Mouse (Mus musculus): Measurements from ENCODE around the gene Specc1l. TPM values are rescaled to one million over a fixed set of nuclear protein-coding genes. Genes with fewer than 3 reads are reported as not detected.

Gene Specc1l
- 5.2 and 5.5 TPM in 2 replicates for polyA plus RNA-seq (2012)

DNA sequence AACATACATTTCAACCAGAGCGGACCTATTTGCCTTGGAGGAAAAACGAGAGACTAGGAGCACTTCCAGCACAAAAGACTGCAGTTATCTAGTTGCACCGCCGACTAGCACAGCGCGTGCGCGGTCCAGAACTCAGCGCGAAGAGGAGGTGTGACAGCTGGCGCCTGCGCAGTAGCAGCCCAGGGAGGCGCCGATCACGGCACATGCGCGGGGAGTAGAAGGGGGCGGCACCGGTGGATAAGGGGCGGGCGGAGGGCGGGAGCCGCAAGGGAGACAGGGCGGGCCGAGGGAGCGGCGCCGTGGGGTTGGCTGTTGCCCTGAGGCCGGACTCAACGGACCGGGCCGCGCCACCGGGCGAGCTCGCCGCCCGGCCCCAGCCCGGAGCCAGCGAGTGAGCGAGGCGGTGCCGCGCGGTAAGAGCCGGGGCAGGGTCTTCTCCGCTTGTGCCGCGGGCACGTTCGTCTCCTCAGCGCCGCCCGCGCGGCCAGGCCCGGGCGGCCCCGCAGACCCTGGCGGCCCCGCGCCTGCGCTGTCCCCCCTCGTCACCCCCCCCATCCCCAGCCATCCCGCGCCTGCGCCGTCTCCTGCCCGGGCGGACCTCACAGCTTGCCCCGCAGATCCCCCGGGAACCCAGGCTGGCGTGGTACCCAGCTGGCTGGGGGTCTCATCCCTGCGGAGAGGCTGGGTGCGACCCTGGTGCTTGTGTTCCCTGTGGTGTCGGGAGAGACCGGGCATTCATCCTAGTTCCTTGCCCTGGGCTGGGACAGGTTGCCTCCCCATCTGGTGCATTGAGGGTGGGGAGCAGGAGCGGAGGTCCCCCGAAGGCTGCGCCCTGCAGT, at the start of gene Specc1l:
TSS of gene Specc1l (plus strand) at position 267 of the 839 bp plus-strand sequence.
- TF ChIP-seq GATA1 (IDR thresholded peaks at IDR 0.05; ENCODE audit: low read length) = no peak

DNA sequence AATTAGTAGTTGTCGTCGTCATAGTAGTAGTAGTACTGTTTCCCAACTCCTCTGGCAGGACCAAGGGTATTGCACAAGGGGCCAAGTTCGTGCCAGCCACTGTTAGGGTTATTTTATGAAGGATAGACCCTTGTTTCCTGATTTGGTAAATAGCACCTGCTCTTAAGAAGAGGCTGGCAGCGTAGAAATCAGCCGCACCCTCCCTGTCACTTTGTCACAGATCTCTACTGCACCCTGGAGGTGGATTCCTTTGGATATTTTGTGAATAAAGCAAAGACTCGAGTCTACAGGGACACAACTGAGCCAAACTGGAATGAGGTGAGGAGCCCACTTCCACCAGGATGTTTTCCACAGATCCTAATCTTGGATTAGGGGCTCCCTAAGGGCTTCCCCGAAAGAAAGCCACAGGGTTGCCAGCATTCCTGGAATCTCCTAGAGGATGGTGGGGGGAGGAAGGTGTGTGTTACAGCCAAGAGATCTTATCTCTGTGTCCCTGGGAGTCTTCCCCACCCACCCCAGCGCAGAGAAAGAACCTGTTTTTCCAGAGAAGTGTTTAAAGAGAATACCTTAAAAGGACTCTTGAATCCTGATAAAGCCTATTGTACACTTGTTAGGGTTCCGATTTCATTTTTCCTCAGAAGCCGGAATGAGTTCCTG, 45.9 kb upstream of the Specc1l start:
- TF ChIP-seq GATA1 (IDR thresholded peaks at IDR 0.05; ENCODE audit: low read length) = no peak

DNA sequence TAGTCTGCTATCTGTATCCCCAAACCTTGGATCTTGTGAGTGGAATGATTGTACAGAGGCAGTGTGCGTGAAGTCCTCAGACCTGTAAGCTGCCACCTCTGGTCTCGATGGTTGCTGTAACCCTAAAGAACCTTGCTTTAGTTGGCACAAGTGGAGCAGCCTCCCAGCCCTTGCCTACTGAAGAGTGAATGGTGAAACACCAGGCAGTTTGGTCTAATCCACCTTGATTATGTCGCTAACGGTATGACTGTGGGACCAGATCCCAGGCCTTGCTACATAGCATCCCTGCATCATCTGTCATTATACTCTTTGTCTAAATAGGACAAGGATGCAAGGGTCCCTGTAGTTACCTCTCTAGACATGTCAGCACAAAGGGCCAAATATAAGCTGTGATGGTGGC, 45.3 kb upstream of the Specc1l start:
- TF ChIP-seq GATA1 (IDR thresholded peaks at IDR 0.05; ENCODE audit: low read length) = no peak

DNA sequence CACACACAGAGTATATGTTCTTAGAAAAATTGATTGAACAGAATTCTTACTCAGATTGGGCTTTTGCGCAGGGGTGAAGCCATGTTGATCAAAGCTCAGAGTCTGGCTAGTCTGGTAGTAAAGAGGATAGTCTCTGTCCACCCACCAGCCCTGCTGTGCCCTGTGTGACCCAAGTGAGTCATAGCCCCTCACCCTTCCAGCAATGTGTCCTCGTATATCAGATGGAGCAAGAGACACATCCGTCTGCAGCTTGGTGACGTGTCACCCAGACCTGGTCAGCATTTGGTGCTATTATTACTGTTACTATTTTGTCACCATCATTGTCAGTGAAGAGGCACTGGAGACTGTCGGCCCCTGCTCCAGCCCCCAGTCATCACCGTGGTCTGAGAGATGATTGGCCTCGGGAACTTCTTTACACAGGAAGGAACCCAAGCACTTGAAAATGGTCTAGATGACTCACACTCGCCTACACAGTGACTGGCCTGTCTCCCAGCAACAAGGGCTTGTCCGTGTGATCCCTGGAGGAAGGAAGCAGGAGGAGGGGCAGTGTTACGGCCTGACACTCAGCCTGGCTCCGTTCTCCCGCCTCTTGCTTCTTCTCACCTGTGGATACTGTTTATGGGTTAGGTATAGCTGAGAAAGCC, 41.5 kb upstream of the Specc1l start:
- TF ChIP-seq GATA1 (IDR thresholded peaks at IDR 0.05; ENCODE audit: low read length) = no peak

DNA sequence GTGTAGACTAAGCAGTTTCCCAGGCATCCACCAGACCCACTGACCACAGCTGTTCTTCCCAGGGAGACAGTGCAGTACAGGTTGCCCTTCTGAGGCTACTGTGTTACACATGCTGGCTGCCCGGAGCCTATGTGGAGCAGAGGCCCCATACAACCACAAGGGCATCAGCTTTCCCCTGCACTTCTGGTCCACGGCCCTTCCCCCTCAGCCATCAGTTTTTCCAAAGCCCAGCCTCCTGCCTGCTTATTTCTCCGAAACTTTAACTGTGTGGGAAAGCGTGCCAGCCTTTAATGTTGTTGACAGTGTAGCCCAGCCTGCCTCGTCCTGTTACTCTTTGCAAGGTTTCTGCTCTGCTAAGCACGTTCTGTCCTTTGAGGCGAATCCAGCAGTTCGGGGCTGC, 38.8 kb upstream of the Specc1l start:
- no peak for TF ChIP-seq GATA1 (IDR thresholded peaks at IDR 0.05; ENCODE audit: low read length)

DNA sequence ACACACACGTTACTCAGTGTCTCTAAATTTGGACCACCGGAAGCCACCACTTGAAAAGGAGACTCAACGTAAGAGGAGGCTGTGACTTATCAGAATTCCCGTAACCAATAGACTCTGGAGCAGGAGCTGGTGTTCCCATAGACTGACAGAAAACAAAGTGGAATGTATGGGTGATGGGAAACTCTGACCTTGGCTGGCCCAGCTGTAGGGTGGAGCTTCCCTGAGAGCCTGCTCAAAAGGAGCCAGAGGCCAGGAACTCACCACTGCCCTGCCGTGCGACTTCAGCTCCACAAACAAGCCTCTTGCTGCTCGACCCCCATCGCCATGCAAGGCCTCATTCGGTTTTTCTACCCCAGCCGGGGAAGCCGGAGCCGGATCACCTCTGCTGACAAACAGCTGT, 38.2 kb upstream of the Specc1l start:
- no peak for TF ChIP-seq GATA1 (IDR thresholded peaks at IDR 0.05; ENCODE audit: low read length)

DNA sequence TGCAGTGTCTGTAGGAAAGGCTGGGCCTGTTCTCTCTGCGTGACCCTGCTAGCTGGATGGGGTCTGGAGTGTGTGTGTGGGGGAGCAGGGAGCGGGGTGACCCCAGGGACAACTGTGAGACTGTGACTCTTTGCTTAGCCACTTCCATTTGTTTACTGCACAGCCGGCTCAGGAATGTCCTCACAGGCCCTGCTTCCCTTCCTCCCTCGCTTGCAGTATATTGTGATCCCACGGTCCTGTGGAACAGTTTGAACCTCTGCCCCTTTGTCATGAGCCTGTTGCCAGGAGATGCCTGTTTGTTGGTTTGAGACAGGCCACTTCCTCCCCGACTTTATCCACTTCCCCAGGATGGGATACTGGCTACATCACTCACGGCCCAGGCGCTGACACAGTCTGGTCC, 35.4 kb upstream of the Specc1l start:
- no peak for TF ChIP-seq GATA1 (IDR thresholded peaks at IDR 0.05; ENCODE audit: low read length)

DNA sequence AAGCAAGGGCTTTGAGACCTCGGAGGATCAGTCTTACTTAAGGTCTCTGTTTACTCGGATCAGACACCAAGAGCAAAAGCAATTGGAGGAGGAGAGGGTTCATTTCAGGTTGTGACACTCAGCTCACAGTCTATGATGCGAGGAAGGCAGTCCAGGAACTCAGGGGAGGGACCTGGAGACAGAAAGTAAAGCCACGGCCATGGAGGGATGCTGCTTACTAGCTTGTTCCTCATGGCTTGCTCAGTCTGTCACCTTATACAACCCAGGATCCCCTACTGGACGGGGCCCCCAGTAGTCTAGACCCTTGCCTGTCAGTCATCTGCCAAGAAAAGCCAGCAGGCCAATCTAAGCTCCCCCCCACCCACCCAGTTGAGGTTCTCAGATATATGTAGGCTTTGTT, 33.0 kb upstream of the Specc1l start:
- no peak for TF ChIP-seq GATA1 (IDR thresholded peaks at IDR 0.05; ENCODE audit: low read length)

DNA sequence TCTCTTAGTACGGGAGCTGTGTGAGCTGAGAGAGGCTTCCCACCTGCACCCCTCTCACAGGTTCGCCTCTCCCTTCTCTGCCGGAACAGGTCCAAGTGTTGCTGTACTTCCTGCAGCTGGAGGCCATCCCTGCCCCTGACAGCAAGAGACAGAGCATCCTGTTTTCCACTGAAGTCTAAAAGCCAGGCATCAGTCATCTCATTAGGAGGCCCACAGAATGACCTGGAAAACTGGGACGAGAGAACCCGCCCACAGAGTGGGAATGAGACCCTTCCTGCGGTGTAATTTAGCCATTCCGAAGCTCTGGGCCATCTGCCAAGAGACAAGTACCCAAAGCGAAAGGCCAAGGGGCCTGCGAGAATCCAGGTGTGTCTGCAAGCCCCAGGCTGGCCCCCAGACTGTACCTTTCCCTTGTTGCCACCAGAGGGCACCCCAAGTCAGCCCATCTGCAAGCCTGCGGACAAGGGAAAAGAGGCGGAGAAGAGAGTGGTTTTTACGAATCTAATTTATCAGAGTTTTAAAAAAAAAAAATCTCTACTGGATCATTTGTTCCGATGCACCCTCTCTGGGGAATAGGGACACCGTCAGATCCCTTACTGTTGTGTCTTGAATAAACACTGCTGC, 29.6 kb upstream of the Specc1l start:
- TF ChIP-seq GATA1 (IDR thresholded peaks at IDR 0.05; ENCODE audit: low read length) = no peak

DNA sequence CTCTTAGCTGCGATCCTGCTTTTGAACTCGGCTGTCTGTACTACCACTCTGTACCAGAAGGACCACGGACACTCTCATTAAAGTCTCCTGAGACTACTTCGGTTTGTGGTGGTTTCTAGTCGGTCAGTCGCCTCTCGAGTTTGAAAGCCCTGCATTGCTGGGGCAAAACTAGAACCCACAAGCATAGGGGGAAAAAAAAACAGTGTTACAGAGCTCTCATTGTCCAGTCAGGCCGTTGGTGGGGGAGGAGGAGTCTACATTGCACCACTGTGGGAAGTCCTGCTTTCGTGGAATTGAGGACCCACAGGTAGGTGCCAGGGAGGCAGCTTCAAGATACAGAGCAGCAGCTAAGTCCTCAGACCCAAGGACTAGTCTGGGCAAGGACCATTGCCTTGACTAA, 27.0 kb upstream of the Specc1l start:
- no peak for TF ChIP-seq GATA1 (IDR thresholded peaks at IDR 0.05; ENCODE audit: low read length)

DNA sequence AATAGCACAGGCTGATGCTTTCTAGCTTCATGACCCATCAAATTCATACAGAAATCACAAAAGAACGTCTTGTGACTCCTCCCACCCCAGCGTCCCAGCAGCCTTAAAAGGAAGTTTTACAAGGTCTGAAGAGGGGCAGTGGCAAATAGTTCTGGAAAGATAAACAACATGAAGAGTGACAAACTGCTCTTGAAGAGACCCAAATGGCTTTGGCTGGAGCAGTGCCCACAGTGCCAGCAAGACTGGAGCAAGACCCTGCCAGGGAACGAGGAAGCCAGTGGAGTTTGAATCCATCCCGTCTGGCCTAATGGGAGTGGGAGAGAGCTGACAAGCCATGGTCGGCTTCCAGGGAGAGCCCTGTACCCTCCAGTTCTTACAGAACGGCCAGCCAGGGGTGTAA, 25.3 kb upstream of the Specc1l start:
- TF ChIP-seq GATA1 (IDR thresholded peaks at IDR 0.05; ENCODE audit: low read length) = no peak

DNA sequence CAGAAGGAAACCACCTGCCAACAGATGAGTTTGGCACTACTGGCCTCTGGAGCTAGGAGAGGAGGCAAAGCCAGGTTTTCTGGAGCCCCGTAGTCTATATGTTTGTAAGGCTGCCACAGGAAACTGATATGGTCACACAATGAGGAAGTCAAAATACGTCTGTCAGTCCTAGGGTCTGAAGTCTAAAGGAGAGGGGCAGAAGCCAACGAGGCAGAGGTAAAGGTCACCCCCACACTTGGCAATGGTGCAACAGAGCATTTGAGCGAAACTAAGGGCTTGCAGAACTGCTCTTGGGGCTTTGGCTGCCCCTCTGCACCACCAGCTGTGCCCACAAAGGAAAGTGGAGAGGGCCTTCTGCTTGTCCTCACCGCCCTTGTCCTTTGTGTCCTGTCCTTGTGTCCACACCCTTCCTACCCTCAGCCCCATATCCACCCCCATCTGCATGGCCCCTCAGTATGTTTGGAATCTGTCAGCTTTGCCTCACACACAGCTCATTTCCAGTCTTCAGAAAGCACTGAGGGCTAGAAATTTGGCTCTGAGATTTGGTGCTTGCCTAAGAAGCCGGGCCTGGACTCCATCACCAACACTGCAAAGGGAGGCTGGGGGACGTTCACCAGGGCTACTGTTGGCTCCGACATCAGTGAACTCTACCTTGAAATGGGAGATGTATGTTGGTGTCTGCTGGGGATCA, 24.4 kb upstream of the Specc1l start:
- no peak for TF ChIP-seq GATA1 (IDR thresholded peaks at IDR 0.05; ENCODE audit: low read length)

DNA sequence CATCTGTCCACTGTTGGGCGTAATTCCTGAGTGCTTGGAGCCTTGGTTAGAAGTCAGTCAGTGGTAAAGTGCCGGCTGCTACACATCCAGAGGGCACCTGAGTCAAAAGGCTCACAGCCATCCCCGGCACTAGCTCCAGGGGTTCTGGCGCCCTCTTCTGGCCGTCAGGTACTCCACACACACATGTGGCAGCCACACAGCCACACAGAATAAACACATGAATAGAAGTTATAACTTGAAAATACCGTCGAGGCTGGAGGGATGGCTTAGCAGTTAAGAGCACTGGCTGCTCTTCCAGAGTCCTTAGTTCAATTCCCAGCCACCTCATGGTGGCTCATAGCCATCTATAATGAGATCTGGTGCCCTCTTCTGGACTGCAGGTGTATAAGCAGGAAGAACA, 20.2 kb upstream of the Specc1l start:
- no peak for TF ChIP-seq GATA1 (IDR thresholded peaks at IDR 0.05; ENCODE audit: low read length)

DNA sequence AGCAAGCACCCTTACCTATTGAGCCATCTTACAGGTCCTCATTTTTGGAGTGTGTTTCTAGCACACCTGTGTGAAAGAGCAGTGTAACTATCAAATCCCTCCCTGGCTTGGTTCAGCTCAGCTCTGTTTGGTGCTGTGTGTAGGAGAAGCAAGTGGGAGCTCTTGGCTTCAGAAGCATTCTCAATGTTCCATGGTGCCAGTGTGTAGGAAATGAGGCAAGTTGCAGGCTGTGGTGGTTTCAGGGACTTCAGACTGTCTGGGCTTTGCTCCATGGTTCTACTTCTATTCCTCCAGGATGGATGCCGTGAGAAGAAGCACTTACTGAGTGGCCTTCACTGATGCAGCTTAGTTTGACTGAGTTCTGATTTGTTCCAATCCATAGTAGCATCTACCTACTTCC, 14.1 kb upstream of the Specc1l start:
- no peak for TF ChIP-seq GATA1 (IDR thresholded peaks at IDR 0.05; ENCODE audit: low read length)

DNA sequence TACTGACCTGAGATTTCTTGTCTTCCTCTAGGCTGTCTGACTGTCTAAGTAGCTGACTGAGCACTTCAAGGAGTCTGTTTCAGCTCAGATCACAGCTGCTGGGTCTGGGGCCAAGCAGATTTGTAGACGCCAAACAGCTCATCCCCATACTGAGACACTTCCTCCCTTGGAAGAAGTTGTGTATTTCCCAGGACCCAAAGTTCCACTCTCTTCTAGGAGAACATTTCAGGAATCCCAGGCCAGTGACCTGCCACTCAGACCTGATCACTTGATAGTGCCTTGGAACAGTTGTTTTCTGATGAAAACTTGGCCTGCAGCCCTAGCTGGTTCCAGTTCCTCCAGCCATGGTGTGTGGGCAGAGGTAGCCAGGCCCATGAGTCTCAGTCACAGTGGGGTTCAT, 11.1 kb upstream of the Specc1l start:
- TF ChIP-seq GATA1 (IDR thresholded peaks at IDR 0.05; ENCODE audit: low read length) = no peak
